Mouse (Mus musculus) gastrocnemius, adult 2 months (tissue): ENCODE results near the gene Cdc34. TPM values are rescaled to one million over a fixed set of nuclear protein-coding genes. Genes with fewer than 3 reads are reported as not detected.
A peak's percentile ranks its signal among the peaks of the same experiment; 100 is the strongest.
"Not testable (repeated sequence)": the region's sequence is repeated elsewhere in the genome, so short reads cannot be mapped to it uniquely, and the experiment has no call there.

Source experiments
- DNase-seq: peaks from one replicate; pipeline ENCODE4 v3.0.0; 2022
- H3K27ac ChIP-seq: fragments of 200-600 bp; 2 replicates; pipeline ENCODE4 v1.8.1; 2022; ENCODE audit warnings: mild to moderate bottlenecking
- H3K4me3 ChIP-seq: fragments of 200-600 bp; 2 replicates; pipeline ENCODE4 v1.8.1; 2022; ENCODE audit warnings: mild to moderate bottlenecking, moderate library complexity
- CTCF ChIP-seq: fragments of 200-600 bp; IDR thresholded peaks from 2 replicates; pipeline ENCODE4 v1.8.1; 2022; ENCODE audit warnings: antibody characterized with exemption, mild to moderate bottlenecking, moderate library complexity
- intact Hi-C: fragments of 180-260 bp; cut with DNase I; formaldehyde crosslinking; loops from one replicate; pipeline ENCODE4 v1.15.1; 2025
- total RNA-seq, 2 experiments: library from RNA; stranded (reverse); gene quantifications; 2 replicates each; pipeline ENCODE4 v1.2.3; 2021

Gene Cdc34
- total RNA-seq, 2 experiments from 2014 or later: 366 to 415 TPM

GRCm38 (mm10) chr10:79691986-79692548 is 10.1 kb downstream of the Cdc34 start:
- 0 out of 2 replicates have a peak, but pooled peaks have one; percentile 5 for TF ChIP-seq CTCF
- intact Hi-C loops: no loop called here
- DNase-seq: peak; percentile 19
- H3K4me3 ChIP-seq: no peak overlapping the region
- H3K27ac ChIP-seq: no peak overlapping the region

- H3K27ac ChIP-seq: no peak overlapping the region; the same call in 1 of the 2 replicates
- DNase-seq: peak; percentile 17
- TF ChIP-seq CTCF: no peak
- intact Hi-C loops: no loop called here
- no peak overlapping the region for H3K4me3 ChIP-seq
Observed at GRCm38 (mm10) chr10:79693580-79694378, 11.8 kb downstream of the Cdc34 start.

- Histone ChIP-seq H3K27ac (peak overlapping the region; percentile 46; the same call in 1 of the 2 replicates), H3K4me3 (no peak overlapping the region)
- DNase-seq: peak; percentile 33
- intact Hi-C loops: no loop called here
- no peak for TF ChIP-seq CTCF
Observed at GRCm38 (mm10) chr10:79694379-79694655, 12.3 kb downstream of the Cdc34 start.

GRCm38 (mm10) chr10:79695231-79696128 is 13.5 kb downstream of the Cdc34 start:
- peak; percentile 92 for TF ChIP-seq CTCF
- Histone ChIP-seq H3K4me3 (peak overlapping the region; percentile 43), H3K27ac (peak overlapping the region; percentile 62)
- peak; percentile 87 for DNase-seq
- intact Hi-C loops: loop anchor here (2.0 kb wide), 1 partner anchor 93 kb away; no protein-coding TSS in a partner anchor

GRCm38 (mm10) chr10:79696129-79696651 is 14.2 kb downstream of the Cdc34 start:
- intact Hi-C loops: loop anchor here (2.0 kb wide), 1 partner anchor 93 kb away; no protein-coding TSS in a partner anchor
- peak; percentile 20 for DNase-seq
- peak overlapping the region; percentile 62 for H3K27ac ChIP-seq
- no peak for TF ChIP-seq CTCF
- H3K4me3 ChIP-seq: no peak overlapping the region

- Histone ChIP-seq H3K27ac (peak overlapping the region; percentile 63), H3K4me3 (no peak overlapping the region)
- TF ChIP-seq CTCF: no peak
- DNase-seq: no peak
- intact Hi-C loops: loop anchor here (2.0 kb wide), 1 partner anchor 91 kb away; no protein-coding TSS in a partner anchor
Observed at GRCm38 (mm10) chr10:79697916-79698315, 15.9 kb downstream of the Cdc34 start.

GRCm38 (mm10) chr10:79698459-79698858 is 16.5 kb downstream of the Cdc34 start:
- Histone ChIP-seq H3K4me3 (no peak overlapping the region), H3K27ac (0 out of 2 replicates have a peak overlapping the region, but pooled peaks have one; percentile 63)
- intact Hi-C loops: no loop called here
- no peak for TF ChIP-seq CTCF
- DNase-seq: no peak

- Histone ChIP-seq H3K4me3 (no peak overlapping the region), H3K27ac (peak overlapping the region; percentile 88)
- TF ChIP-seq CTCF: no peak
- no peak for DNase-seq
- intact Hi-C loops: no loop called here
Observed at GRCm38 (mm10) chr10:79700676-79701075, 18.7 kb downstream of the Cdc34 start.

- H3K27ac ChIP-seq: peak overlapping the region; percentile 88
- no peak for TF ChIP-seq CTCF
- no peak overlapping the region for H3K4me3 ChIP-seq
- DNase-seq: no peak
- intact Hi-C loops: no loop called here
Observed at GRCm38 (mm10) chr10:79701443-79702129, 19.6 kb downstream of the Cdc34 start.

- intact Hi-C loops, DNase-seq, H3K27ac ChIP-seq, H3K4me3 ChIP-seq: not testable (repeated sequence)
Observed at GRCm38 (mm10) chr10:79702970-79703369, 21.0 kb downstream of the Cdc34 start.

GRCm38 (mm10) chr10:79703541-79703940 is 21.5 kb downstream of the Cdc34 start:
- DNase-seq: no peak
- no peak for TF ChIP-seq CTCF
- Histone ChIP-seq H3K4me3 (peak overlapping the region; percentile 92), H3K27ac (peak overlapping the region; percentile 100)
- intact Hi-C loops: no loop called here
